In genomic region chr6:61119590-61119989, GRCm38 (mm10) we compare ENCODE assay signal across 28 mouse cellular contexts.
DNase-seq lines count a peak whose midpoint lies in the region; ATAC-seq and TF ChIP-seq lines count a peak whose summit lies in the region.
"Had no signal": no experiment of that assay in that cellular context is flagged by ENCODE, and none has a peak within 500 bp of the region (broad histone marks: within the 10 kb centered on the region; RNA-seq: fewer than 3 reads in every experiment).

No protein-coding gene starts in this region.

- peak overlapping the region; percentile 60 for H3K27ac ChIP-seq in left cerebral cortex, adult 2 months
- H3K27ac ChIP-seq: embryonic facial prominence, embryonic 13.5 days; embryonic facial prominence, embryonic 15.5 days; forebrain, embryonic 10.5 days; forebrain, embryonic 12.5 days had no signal

- TF ChIP-seq CTCF in left cerebral cortex, adult 2 months (IDR thresholded peaks at IDR 0.05), result no peak

- no peak for DNase-seq in frontal cortex, postnatal 25 days (ENCODE audit: low spot score in 2 of 2)
- DNase-seq in layer of hippocampus, adult 9-10 months (ENCODE audit: low spot score), result peak; percentile 0
- DNase-seq in layer of hippocampus, postnatal 14 days (ENCODE audit: low spot score in 2 of 2), result no peak
- no peak for DNase-seq in left cerebral cortex, adult 2 months (ENCODE audit: extremely low spot score in 1 of 2, low spot score in 2 of 2)
- no peak for DNase-seq in left cerebral cortex, postnatal 10 days (ENCODE audit: extremely low spot score in 1 of 2, low spot score in 2 of 2)
- DNase-seq in brain, adult 2 months (ENCODE audit: low read depth, low spot score), result peak; percentile 53
- DNase-seq in heart, postnatal 36 days, result no peak
- DNase-seq: adrenal gland, adult 8-10 months; adrenal gland, postnatal 14 days; adrenal gland, postnatal 36 days; B cell, adult 2 months; cerebellum, adult 11 months; cerebellum, adult 18-20 months; cerebellum, adult 8-10 months; cerebellum, adult 9-11 months; cerebellum, postnatal 14 days; cerebellum, postnatal 36 days; embryo, embryonic 11 days had no signal

- no peak overlapping the region for H3K4me3 ChIP-seq in left cerebral cortex, adult 2 months
- H3K4me3 ChIP-seq: embryonic facial prominence, embryonic 13.5 days; embryonic facial prominence, embryonic 15.5 days; erythroblast, embryonic 14.5 days; forebrain, embryonic 10.5 days; forebrain, embryonic 12.5 days had no signal

- peak; percentile 96 for ATAC-seq in frontal cortex, adult (ENCODE audit: low TSS enrichment)
- ATAC-seq: activated CD4-positive, CD25-positive, alpha-beta regulatory T cell, adult 4 months; CD4-positive, CD25-positive, alpha-beta regulatory T cell, adult 4 months; forebrain, embryonic 14.5 days; Patski had no signal

- intact Hi-C loops in left cerebral cortex, adult 2 months (cut with DNase I), result no loop called here
- intact Hi-C loops in left cerebral cortex, postnatal 10 days (cut with DNase I), result no loop called here
- intact Hi-C loops in heart, postnatal 36 days (cut with DNase I), result no loop called here

Comparison
In these comparisons a context has a peak if more than half of its experiments do, and no peak if none do; other contexts are left out.
1. DNase-seq: peak in layer of hippocampus, adult 9-10 months (single experiment) and brain, adult 2 months (single experiment); none in frontal cortex, postnatal 25 days (0 of 2), layer of hippocampus, postnatal 14 days (0 of 2), left cerebral cortex, adult 2 months (0 of 2), left cerebral cortex, postnatal 10 days (0 of 2) and heart, postnatal 36 days (0 of 2).